Mouse (Mus musculus) testis, adult 2 months (tissue): Measurements from ENCODE around the gene Bub1b.

Experiments used
- CTCF ChIP-seq: fragments of 200-500 bp; IDR thresholded peaks from 2 replicates; pipeline ENCODE4 v1.5.1; 2012; ENCODE audit warnings: low read depth, mild to moderate bottlenecking, inconsistent platforms, low read length, moderate library complexity; ENCODE audit not compliant: control insufficient read depth, insufficient read depth, insufficient replicate concordance
- POLR2A ChIP-seq: fragments of 200-500 bp; IDR thresholded peaks from 2 replicates; pipeline ENCODE4 v1.6.1; 2012; ENCODE audit warnings: low read depth, mild to moderate bottlenecking, inconsistent platforms, low read length, moderate library complexity; ENCODE audit not compliant: control insufficient read depth

DNA sequence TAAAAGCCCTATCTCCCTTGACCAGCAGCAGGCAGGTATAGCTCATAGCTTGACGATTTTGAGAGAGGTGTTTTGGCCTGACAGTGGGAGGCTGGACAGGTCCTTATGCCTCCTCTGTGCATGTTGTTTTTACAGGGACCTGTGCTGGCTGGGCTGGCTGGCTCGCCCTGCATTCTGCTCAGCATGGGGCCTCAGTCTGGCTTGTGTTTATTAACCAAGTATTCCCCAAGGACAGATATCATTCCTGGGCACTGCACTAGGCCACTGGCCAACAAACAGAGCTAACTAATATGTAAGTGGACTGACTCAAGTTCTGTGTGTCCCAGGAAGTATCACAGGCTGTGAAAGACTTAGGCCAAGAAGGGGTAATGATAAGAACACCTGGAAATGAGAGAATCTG, 71.8 kb downstream of the Bub1b start:
- no peak for TF ChIP-seq POLR2A
- TF ChIP-seq CTCF, result no peak
